Mouse (Mus musculus): Measurements from ENCODE around the gene Tcam1.

DNA sequence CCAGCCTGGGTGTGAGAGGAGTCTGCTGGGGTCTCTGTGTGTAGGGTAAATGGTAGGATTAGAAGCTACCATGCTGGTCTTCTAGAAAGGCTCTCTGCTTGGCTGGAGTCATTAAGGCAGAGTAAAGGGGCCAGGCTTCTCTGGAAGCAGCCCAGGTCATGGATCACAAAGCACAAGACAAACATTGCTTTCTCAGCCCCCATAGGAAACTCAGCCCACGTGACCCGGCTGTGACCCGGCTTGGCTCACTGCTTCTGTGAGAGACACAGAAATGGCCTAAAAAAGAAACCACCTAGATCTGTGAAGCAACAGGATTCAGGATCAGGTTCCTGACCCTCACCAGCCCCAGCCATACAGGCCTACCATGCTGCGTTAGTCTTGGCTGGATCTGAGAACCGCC is 48.4 kb downstream of the Tcam1 start:
- TF ChIP-seq CTCF (IDR thresholded peaks at IDR 0.05; ENCODE audit: extremely low read depth, insufficient read depth, insufficient read length, insufficient replicate concordance) (no peak), POLR2A (IDR thresholded peaks at IDR 0.05; ENCODE audit: low read depth, low read length) (no peak)

All from spleen, adult 2 months (tissue).